ENCODE assay signal across 8 mouse cellular contexts in genomic region chr3:105960700-105961099, GRCm38 (mm10). TPM values are rescaled to one million over a fixed set of nuclear protein-coding genes. Genes with fewer than 3 reads are reported as not detected.
A peak's percentile ranks its signal among the peaks of the same experiment; 100 is the strongest.
DNase-seq lines count a peak whose midpoint lies in the region; ATAC-seq and TF ChIP-seq lines count a peak whose summit lies in the region.

No protein-coding gene starts in this region.

- 96% methylated on average over 2 of the region's 2 CpGs for WGBS in heart, embryonic 13.5 days
- WGBS in forebrain, embryonic 12.5 days: 95% methylated on average over 2 of the region's 2 CpGs
- WGBS in limb, embryonic 11.5 days: 98% methylated on average over 2 of the region's 2 CpGs

- in situ Hi-C loops in ES-E14 (cut with MboI; ENCODE audit: low sequenced_read_pairs in 2 of 2, unreplicated experiment in 2 of 2): no loop called here

- ATAC-seq in heart, embryonic 13.5 days (ENCODE audit: extremely low read depth, insufficient number of reproducible peaks, low FRiP score, low TSS enrichment): no peak
- ATAC-seq in forebrain, embryonic 12.5 days (ENCODE audit: low FRiP score): no peak
- no peak for ATAC-seq in limb, embryonic 11.5 days (ENCODE audit: insufficient number of reproducible peaks, low FRiP score, low TSS enrichment, low read depth)

- H3K4me1 ChIP-seq in heart, embryonic 13.5 days: peaks cover 35% of the 10 kb centered on the region
- peaks cover 0 to 6% of the 10 kb centered on the region in 2 experiments; a peak in 1 of 4 replicates for H3K4me1 ChIP-seq in ES-E14 (ENCODE audit: control insufficient read depth in 2 of 2, insufficient read depth in 2 of 2, low read length in 2 of 2, poor library complexity in 1 of 2)
- H3K4me1 ChIP-seq in forebrain, embryonic 12.5 days: peaks cover 26% of the 10 kb centered on the region
- peaks cover 11% of the 10 kb centered on the region; the same call in 1 of the 2 replicates for H3K4me1 ChIP-seq in limb, embryonic 11.5 days (ENCODE audit: control insufficient read depth, insufficient read depth, low read length)

- H3K4me3 ChIP-seq in heart, embryonic 13.5 days: peak overlapping the region; percentile 96
- peak overlapping the region; percentile 95 to 99 for H3K4me3 ChIP-seq in ES-E14 (ENCODE audit: insufficient read depth in 1 of 2, low read depth in 1 of 2, low read length in 2 of 2, poor library complexity in 1 of 2, severe bottlenecking in 1 of 2)
- H3K4me3 ChIP-seq in forebrain, embryonic 12.5 days (replicated peaks): peak overlapping the region; percentile 89; the same call in 1 of the 2 replicates
- H3K4me3 ChIP-seq in limb, embryonic 11.5 days (ENCODE audit: low read depth, low read length): no peak overlapping the region

- H3K9me3 ChIP-seq in heart, embryonic 13.5 days: no peaks in the 10 kb centered on the region
- no peaks in the 10 kb centered on the region for H3K9me3 ChIP-seq in ES-E14 (ENCODE audit: control insufficient read depth, insufficient read depth, low read depth, low read length)
- no peaks in the 10 kb centered on the region for H3K9me3 ChIP-seq in forebrain, embryonic 12.5 days
- no peaks in the 10 kb centered on the region for H3K9me3 ChIP-seq in limb, embryonic 11.5 days (ENCODE audit: control insufficient read depth, low read length)

- no peak overlapping the region for H3K9ac ChIP-seq in heart, embryonic 13.5 days
- H3K9ac ChIP-seq in ES-E14 (ENCODE audit: insufficient read depth, low read depth, low read length, poor library complexity, severe bottlenecking): peak overlapping the region; percentile 100; the same call in 1 of the 2 replicates
- no peak overlapping the region; the same call in 1 of the 2 replicates for H3K9ac ChIP-seq in forebrain, embryonic 12.5 days
- H3K9ac ChIP-seq in limb, embryonic 11.5 days (ENCODE audit: low read length): no peak overlapping the region

- H3K36me3 ChIP-seq in heart, embryonic 13.5 days: peaks cover 61% of the 10 kb centered on the region
- peaks cover 41% of the 10 kb centered on the region for H3K36me3 ChIP-seq in ES-E14 (ENCODE audit: control insufficient read depth, insufficient read depth, low read length, poor library complexity, severe bottlenecking)
- peaks cover 42% of the 10 kb centered on the region for H3K36me3 ChIP-seq in forebrain, embryonic 12.5 days (replicated peaks)
- H3K36me3 ChIP-seq in limb, embryonic 11.5 days (ENCODE audit: control insufficient read depth, insufficient read depth, low read length): peaks cover 12% of the 10 kb centered on the region; the same call in 1 of the 2 replicates
- peaks cover 14% of the 10 kb centered on the region for H3K36me3 ChIP-seq in splenic B cell, adult 2 months (ENCODE audit: control insufficient read depth, insufficient read depth, low read length, poor library complexity, severe bottlenecking)

- peak overlapping the region; percentile 94 for H3K4me2 ChIP-seq in heart, embryonic 13.5 days
- peak overlapping the region; percentile 87 for H3K4me2 ChIP-seq in forebrain, embryonic 12.5 days
- peak overlapping the region; percentile 57; the same call in 1 of the 2 replicates for H3K4me2 ChIP-seq in limb, embryonic 11.5 days (ENCODE audit: low read depth, severe bottlenecking)

- H3K27ac ChIP-seq in heart, embryonic 13.5 days (replicated peaks): no peak overlapping the region
- no peak overlapping the region for H3K27ac ChIP-seq in ES-E14 (ENCODE audit: insufficient read depth, low read depth, low read length, poor library complexity, severe bottlenecking)
- no peak overlapping the region for H3K27ac ChIP-seq in forebrain, embryonic 12.5 days
- H3K27ac ChIP-seq in limb, embryonic 11.5 days (replicated peaks; ENCODE audit: low read depth, low read length): no peak overlapping the region

- H3K27me3 ChIP-seq in heart, embryonic 13.5 days (replicated peaks): no peaks in the 10 kb centered on the region
- H3K27me3 ChIP-seq in forebrain, embryonic 12.5 days: no peaks in the 10 kb centered on the region
- no peaks in the 10 kb centered on the region for H3K27me3 ChIP-seq in limb, embryonic 11.5 days (ENCODE audit: control insufficient read depth, insufficient read depth, low read length)
- no peaks in the 10 kb centered on the region for H3K27me3 ChIP-seq in splenic B cell, adult 2 months (ENCODE audit: control insufficient read depth, insufficient read depth, low read length, poor library complexity, severe bottlenecking)

- DNase-seq in heart, postnatal 36 days: no peak
- peak; percentile 30 for DNase-seq in ES-E14 (ENCODE audit: low read depth, low spot score)
- no peak for DNase-seq in limb, embryonic 11.5 days (ENCODE audit: low spot score)
- peak; percentile 48 for DNase-seq in splenic B cell, adult 2 months (ENCODE audit: low read depth, low spot score)
- DNase-seq in right cerebral cortex, postnatal 4 days: no peak
- no peak for DNase-seq in frontal cortex, adult 2 months (ENCODE audit: extremely low spot score in 1 of 2, low spot score in 1 of 2)

- intact Hi-C loops in heart, postnatal 36 days (cut with DNase I): loop anchor here (10.0 kb wide), 1 partner anchor 584 kb away; the partner anchor contains the start of genes Cept1 and Dram2

TF ChIP-seq in ES-E14, 5 proteins besides CTCF, POLR2A, EP300 and RAD21:
- TF ChIP-seq ZNF384 (IDR thresholded peaks at IDR 0.05; ENCODE audit: low read depth, low read length) (no peak), CHD2 (IDR thresholded peaks at IDR 0.05; ENCODE audit: low read depth, low read length) (no peak), HCFC1 (IDR thresholded peaks at IDR 0.05; ENCODE audit: borderline replicate concordance, insufficient read depth, low read length) (no peak), ZC3H11A (IDR thresholded peaks at IDR 0.05; ENCODE audit: borderline replicate concordance, low read depth, low read length) (no peak), MAFK (IDR thresholded peaks at IDR 0.05; ENCODE audit: insufficient read depth, low read depth, low read length) (no peak)
TF ChIP-seq in ES-E14: peak in this region for 0.

RNA-seq across cellular contexts. Expression of gene Atp5f1, which starts 0.8 kb away (rescaled TPM):
- 683 and 787 TPM in 2 replicates for polyA plus RNA-seq in heart, embryonic 13.5 days (2015; fragmentation: Nextera tagmentation; extraction: Ambion mirVana)
- total RNA-seq in heart, postnatal 36 days (2021): 1,000 to 10,000 TPM; 1,203 to 1,219 TPM
- total RNA-seq in ES-E14 (2012; rRNA removed): 203 and 300 TPM in 2 replicates
- 455 and 468 TPM in 2 replicates for polyA plus RNA-seq in forebrain, embryonic 12.5 days (2016; fragmentation: Nextera tagmentation; extraction: Ambion mirVana)
- polyA plus RNA-seq in limb, embryonic 11.5 days (2014; fragmentation: Nextera tagmentation; extraction: Ambion mirVana): 489 and 505 TPM in 2 replicates
- polyA plus RNA-seq in frontal cortex, adult 2 months (2012; rRNA removed): 321 and 347 TPM in 2 replicates

RNA-seq across cellular contexts. Expression of gene Wdr77, which starts 1.5 kb away (rescaled TPM):
- 87.2 and 95.2 TPM in 2 replicates for polyA plus RNA-seq in heart, embryonic 13.5 days (2015; fragmentation: Nextera tagmentation; extraction: Ambion mirVana)
- 10 to 100 TPM; 46.9 to 48.5 TPM for total RNA-seq in heart, postnatal 36 days (2021)
- total RNA-seq in ES-E14 (2012; rRNA removed): 142 and 148 TPM in 2 replicates
- polyA plus RNA-seq in forebrain, embryonic 12.5 days (2016; fragmentation: Nextera tagmentation; extraction: Ambion mirVana): 121 and 129 TPM in 2 replicates
- polyA plus RNA-seq in limb, embryonic 11.5 days (2014; fragmentation: Nextera tagmentation; extraction: Ambion mirVana): 133 and 137 TPM in 2 replicates
- polyA plus RNA-seq in frontal cortex, adult 2 months (2012; rRNA removed): 48.1 and 52.1 TPM in 2 replicates

RNA-seq across cellular contexts. Expression of gene Ovgp1, which starts 12.8 kb away (rescaled TPM):
- polyA plus RNA-seq in heart, embryonic 13.5 days (2015; fragmentation: Nextera tagmentation; extraction: Ambion mirVana): 1.4 and 1.7 TPM in 2 replicates
- total RNA-seq in heart, postnatal 36 days (2021): under 1 TPM; 0.27 to 0.58 TPM
- total RNA-seq in ES-E14 (2012; rRNA removed): 3.0 and 5.0 TPM in 2 replicates
- polyA plus RNA-seq in forebrain, embryonic 12.5 days (2016; fragmentation: Nextera tagmentation; extraction: Ambion mirVana): 3.8 and 4.8 TPM in 2 replicates
- polyA plus RNA-seq in limb, embryonic 11.5 days (2014; fragmentation: Nextera tagmentation; extraction: Ambion mirVana): 2.5 and 2.8 TPM in 2 replicates
- 14.7 and 15.2 TPM in 2 replicates for polyA plus RNA-seq in frontal cortex, adult 2 months (2012; rRNA removed)

RNA-seq across cellular contexts. Expression of gene I830077J02Rik, which starts 28.2 kb away (rescaled TPM):
- 2.1 and 2.3 TPM in 2 replicates for polyA plus RNA-seq in heart, embryonic 13.5 days (2015; fragmentation: Nextera tagmentation; extraction: Ambion mirVana)
- under 1 TPM; 0.54 to 0.94 TPM for total RNA-seq in heart, postnatal 36 days (2021)
- 0.48 and 0.54 TPM in 2 replicates for total RNA-seq in ES-E14 (2012; rRNA removed)
- polyA plus RNA-seq in forebrain, embryonic 12.5 days (2016; fragmentation: Nextera tagmentation; extraction: Ambion mirVana): 0.14 and 0.45 TPM in 2 replicates
- polyA plus RNA-seq in limb, embryonic 11.5 days (2014; fragmentation: Nextera tagmentation; extraction: Ambion mirVana): 0.60 and 0.68 TPM in 2 replicates
- polyA plus RNA-seq in frontal cortex, adult 2 months (2012; rRNA removed): 1.4 and 1.8 TPM in 2 replicates

RNA-seq across cellular contexts. Expression of gene Pifo, which starts 53.7 kb away (rescaled TPM):
- 0.17 TPM in 1 of 2 replicates, not detected in the other for polyA plus RNA-seq in heart, embryonic 13.5 days (2015; fragmentation: Nextera tagmentation; extraction: Ambion mirVana)
- total RNA-seq in heart, postnatal 36 days (2021): not detected
- 0.80 TPM in 1 of 2 replicates, not detected in the other for total RNA-seq in ES-E14 (2012; rRNA removed)
- 0.91 and 3.1 TPM in 2 replicates for polyA plus RNA-seq in forebrain, embryonic 12.5 days (2016; fragmentation: Nextera tagmentation; extraction: Ambion mirVana)
- polyA plus RNA-seq in limb, embryonic 11.5 days (2014; fragmentation: Nextera tagmentation; extraction: Ambion mirVana): not detected in 2 replicates
- 1.0 and 1.3 TPM in 2 replicates for polyA plus RNA-seq in frontal cortex, adult 2 months (2012; rRNA removed)

Comparison
In these comparisons a context has a peak if more than half of its experiments do, and no peak if none do; other contexts are left out.
1. DNase-seq: peak in ES-E14 (single experiment) and splenic B cell, adult 2 months (single experiment); none in heart, postnatal 36 days (0 of 2), limb, embryonic 11.5 days (single experiment), right cerebral cortex, postnatal 4 days (single experiment) and frontal cortex, adult 2 months (0 of 2).
2. Peak in every context shown above with its lines, with median percentiles within 50 percentile points of each other: H3K4me2 ChIP-seq.